Mouse (Mus musculus) cerebellum, adult 2 months (tissue): ENCODE measurements around the gene Mef2d.

Source experiments
- CTCF ChIP-seq: fragments of 200-500 bp; IDR thresholded peaks from 2 replicates; pipeline ENCODE4 v1.5.1; 2011; ENCODE audit warnings: low read depth, mild to moderate bottlenecking, control low read depth, low read length, moderate library complexity, borderline replicate concordance; ENCODE audit not compliant: insufficient read depth
- POLR2A ChIP-seq: fragments of 200-500 bp; IDR thresholded peaks from 2 replicates; pipeline ENCODE4 v1.6.1; 2011; ENCODE audit warnings: low read length, control low read depth, borderline replicate concordance; ENCODE audit not compliant: insufficient read depth

- no peak for TF ChIP-seq POLR2A
- TF ChIP-seq CTCF, result no peak
Measured at GRCm38 (mm10) chr3:88204751-88205150, 62.6 kb downstream of the Mef2d start.
